Mouse (Mus musculus): ENCODE results near the gene Stat5b. TPM values are rescaled to one million over a fixed set of nuclear protein-coding genes. Genes with fewer than 3 reads are reported as not detected.

The Stat5b gene
- polyA plus RNA-seq, 1 experiment: 178 TPM

DNA sequence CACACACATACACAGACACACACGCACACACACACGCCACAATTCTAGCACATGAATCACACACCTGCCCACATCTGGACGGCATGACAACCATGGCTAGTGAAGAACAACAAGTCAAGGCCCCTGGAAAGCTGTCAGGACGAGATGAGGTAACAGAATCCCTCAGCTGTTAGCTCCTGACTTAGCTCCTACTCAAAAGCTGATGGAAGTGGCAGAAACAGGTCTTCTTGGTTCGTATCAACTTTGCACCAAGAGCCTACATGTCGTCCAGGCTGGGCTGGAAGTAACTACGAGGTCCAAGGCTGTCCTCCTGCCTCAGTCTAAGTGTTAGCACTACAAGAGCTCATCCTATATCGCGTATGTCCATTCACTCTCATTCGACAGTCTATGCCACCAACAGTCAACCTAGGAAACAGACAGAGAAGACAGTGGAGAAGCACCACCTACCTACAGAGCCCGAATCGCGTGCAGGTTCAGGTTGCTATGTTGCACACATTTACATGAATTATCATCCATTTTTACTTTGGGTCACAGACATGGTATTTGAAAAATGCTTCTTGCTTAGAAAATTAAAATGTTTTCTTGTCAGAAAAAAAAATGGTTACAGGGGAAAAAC, 28.8 kb downstream of the Stat5b start:
- DNase-seq: no peak
- H3K27me3 ChIP-seq (ENCODE audit: control insufficient read depth, insufficient read depth, low read length): no peaks in the 10 kb centered on the region
- peaks cover 67% of the 10 kb centered on the region for H3K4me1 ChIP-seq (replicated peaks; ENCODE audit: control insufficient read depth, insufficient read depth, low read length)
- 23% methylated on average over 13 of the region's 13 CpGs for WGBS
- H3K4me3 ChIP-seq (ENCODE audit: control insufficient read depth, insufficient read depth, low read length): peak overlapping the region; percentile 44
- TF ChIP-seq POLR2A (IDR thresholded peaks at IDR 0.05; ENCODE audit: control insufficient read depth, extremely low read depth, insufficient read depth, low read length, poor library complexity) (no peak), CTCF (IDR thresholded peaks at IDR 0.05; ENCODE audit: borderline replicate concordance, control insufficient read depth, extremely low read depth, insufficient read depth, low read length, poor library complexity) (no peak)
- H3K36me3 ChIP-seq (ENCODE audit: control insufficient read depth, insufficient read depth, low read length): no peaks in the 10 kb centered on the region
- peak overlapping the region; percentile 57 for H3K27ac ChIP-seq (ENCODE audit: control insufficient read depth, insufficient read depth, low read length)

DNA sequence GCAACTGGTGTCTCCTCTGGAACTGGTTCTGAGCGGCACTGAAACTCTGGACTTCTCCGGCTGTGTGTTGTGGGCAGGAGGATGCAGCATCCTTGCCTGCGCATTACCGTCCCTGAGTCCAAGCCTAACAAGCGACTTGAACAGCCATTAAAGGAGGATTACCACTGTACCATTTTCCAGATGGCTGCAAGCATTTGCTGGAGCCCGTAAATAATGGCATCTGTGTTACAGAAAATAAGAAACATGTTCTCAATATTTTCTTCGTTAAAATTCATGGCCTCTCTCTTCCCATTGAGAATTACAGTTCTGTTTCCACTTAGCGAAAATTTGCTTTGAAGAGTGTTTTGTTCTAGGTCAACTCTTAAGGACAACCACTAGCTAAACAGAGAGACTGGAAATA, 30.5 kb downstream of the Stat5b start:
- H3K27ac ChIP-seq (ENCODE audit: control insufficient read depth, insufficient read depth, low read length): peak overlapping the region; percentile 85
- peaks cover 69% of the 10 kb centered on the region for H3K4me1 ChIP-seq (replicated peaks; ENCODE audit: control insufficient read depth, insufficient read depth, low read length)
- H3K4me3 ChIP-seq (ENCODE audit: control insufficient read depth, insufficient read depth, low read length): peak overlapping the region; percentile 26; the same call in 1 of the 2 replicates
- no peaks in the 10 kb centered on the region for H3K36me3 ChIP-seq (ENCODE audit: control insufficient read depth, insufficient read depth, low read length)
- DNase-seq: no peak
- no peaks in the 10 kb centered on the region for H3K27me3 ChIP-seq (ENCODE audit: control insufficient read depth, insufficient read depth, low read length)
- 77% methylated on average over 8 of the region's 8 CpGs for WGBS
- TF ChIP-seq CTCF (IDR thresholded peaks at IDR 0.05; ENCODE audit: borderline replicate concordance, control insufficient read depth, extremely low read depth, insufficient read depth, low read length, poor library complexity) (no peak), POLR2A (IDR thresholded peaks at IDR 0.05; ENCODE audit: control insufficient read depth, extremely low read depth, insufficient read depth, low read length, poor library complexity) (no peak)

DNA sequence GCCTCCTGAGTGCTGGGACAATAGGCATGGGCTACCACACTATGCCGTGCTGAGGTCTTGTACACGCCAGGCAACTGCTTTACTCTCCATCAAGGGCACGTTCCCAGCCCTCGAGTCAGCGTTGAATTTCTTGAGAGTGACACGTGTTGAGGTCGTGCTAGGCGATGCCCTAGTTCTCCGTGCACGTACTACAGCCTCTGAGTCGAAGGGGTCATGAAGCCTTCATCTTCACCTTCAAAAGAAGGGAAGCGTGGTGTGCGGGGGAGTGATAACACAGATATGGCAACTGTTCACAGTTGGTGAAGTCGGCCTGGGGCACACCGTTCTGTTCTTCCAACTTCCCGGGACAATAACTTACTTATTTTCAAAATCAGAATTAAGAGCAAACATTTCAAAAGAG, 30.9 kb downstream of the Stat5b start:
- Histone ChIP-seq H3K36me3 (ENCODE audit: control insufficient read depth, insufficient read depth, low read length) (no peaks in the 10 kb centered on the region), H3K4me1 (replicated peaks; ENCODE audit: control insufficient read depth, insufficient read depth, low read length) (peaks cover 69% of the 10 kb centered on the region), H3K4me3 (ENCODE audit: control insufficient read depth, insufficient read depth, low read length) (peak overlapping the region; percentile 26; the same call in 1 of the 2 replicates), H3K27ac (ENCODE audit: control insufficient read depth, insufficient read depth, low read length) (peak overlapping the region; percentile 85), H3K27me3 (ENCODE audit: control insufficient read depth, insufficient read depth, low read length) (no peaks in the 10 kb centered on the region)
- TF ChIP-seq POLR2A (IDR thresholded peaks at IDR 0.05; ENCODE audit: control insufficient read depth, extremely low read depth, insufficient read depth, low read length, poor library complexity): 0 out of 2 replicates have a peak, but pooled peaks have one; percentile 27
- no peak for TF ChIP-seq CTCF (IDR thresholded peaks at IDR 0.05; ENCODE audit: borderline replicate concordance, control insufficient read depth, extremely low read depth, insufficient read depth, low read length, poor library complexity)
- peak; percentile 73 for DNase-seq
- 4% methylated on average over 16 of the region's 16 CpGs for WGBS

DNA sequence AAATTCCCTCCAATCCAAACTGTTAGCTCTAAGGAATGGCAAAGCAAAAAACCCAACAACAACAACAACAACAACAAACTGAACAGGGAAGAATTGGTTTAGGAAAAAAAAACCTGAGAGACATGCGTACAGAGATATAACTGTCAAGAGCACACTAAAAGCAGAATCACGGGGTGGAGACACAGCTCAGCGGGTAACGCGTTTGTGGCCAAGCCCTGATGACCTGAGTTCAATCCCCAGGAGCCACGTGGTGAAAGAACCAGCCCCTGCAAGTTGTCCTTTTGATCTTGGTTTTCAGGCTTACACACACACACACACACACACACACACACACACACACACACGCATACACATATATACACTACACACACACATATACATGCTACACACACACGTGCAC, 31.5 kb downstream of the Stat5b start:
- H3K27ac ChIP-seq (ENCODE audit: control insufficient read depth, insufficient read depth, low read length): peak overlapping the region; percentile 70
- TF ChIP-seq POLR2A (IDR thresholded peaks at IDR 0.05; ENCODE audit: control insufficient read depth, extremely low read depth, insufficient read depth, low read length, poor library complexity): no peak
- no peak for TF ChIP-seq CTCF (IDR thresholded peaks at IDR 0.05; ENCODE audit: borderline replicate concordance, control insufficient read depth, extremely low read depth, insufficient read depth, low read length, poor library complexity)
- H3K27me3 ChIP-seq (ENCODE audit: control insufficient read depth, insufficient read depth, low read length): no peaks in the 10 kb centered on the region
- peaks cover 68% of the 10 kb centered on the region for H3K4me1 ChIP-seq (replicated peaks; ENCODE audit: control insufficient read depth, insufficient read depth, low read length)
- no peak for DNase-seq
- H3K4me3 ChIP-seq (ENCODE audit: control insufficient read depth, insufficient read depth, low read length): no peak overlapping the region
- no peaks in the 10 kb centered on the region for H3K36me3 ChIP-seq (ENCODE audit: control insufficient read depth, insufficient read depth, low read length)
- WGBS: 73% methylated on average over 8 of the region's 8 CpGs

DNA sequence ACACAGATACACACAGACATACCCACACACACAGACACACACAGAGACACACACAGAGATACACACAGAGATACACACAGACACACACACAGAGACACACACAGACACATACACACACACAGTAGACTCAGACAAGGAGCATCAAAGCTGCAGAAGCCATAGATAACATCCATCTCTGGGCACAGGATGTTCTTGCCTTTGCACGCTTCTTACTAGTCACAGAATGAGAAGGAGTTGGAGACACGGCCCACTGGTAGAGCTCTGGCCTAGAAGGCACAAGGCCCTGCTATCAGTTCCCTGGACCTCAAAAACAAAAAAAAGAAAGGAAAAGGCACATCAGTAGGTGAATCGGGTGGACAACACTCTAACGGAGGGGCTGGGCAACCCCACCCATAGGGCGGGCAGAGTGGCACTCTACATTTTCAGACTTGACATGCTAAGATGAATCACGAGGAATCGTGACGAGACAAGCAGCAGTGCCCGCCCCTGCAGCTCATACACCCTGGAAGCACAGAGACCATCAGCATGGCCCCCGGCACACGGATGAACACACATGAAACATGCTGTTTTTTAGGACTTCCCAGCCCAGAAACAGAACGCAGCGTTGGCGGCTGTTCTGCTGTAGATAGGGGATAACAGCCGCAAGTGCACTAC, 32.0 kb downstream of the Stat5b start:
- DNase-seq: no peak
- H3K4me1 ChIP-seq (replicated peaks; ENCODE audit: control insufficient read depth, insufficient read depth, low read length): peaks cover 68% of the 10 kb centered on the region
- H3K27me3 ChIP-seq (ENCODE audit: control insufficient read depth, insufficient read depth, low read length): no peaks in the 10 kb centered on the region
- 71% methylated on average over 15 of the region's 15 CpGs for WGBS
- no peak overlapping the region for H3K4me3 ChIP-seq (ENCODE audit: control insufficient read depth, insufficient read depth, low read length)
- no peaks in the 10 kb centered on the region for H3K36me3 ChIP-seq (ENCODE audit: control insufficient read depth, insufficient read depth, low read length)
- no peak for TF ChIP-seq CTCF (IDR thresholded peaks at IDR 0.05; ENCODE audit: borderline replicate concordance, control insufficient read depth, extremely low read depth, insufficient read depth, low read length, poor library complexity)
- TF ChIP-seq POLR2A (IDR thresholded peaks at IDR 0.05; ENCODE audit: control insufficient read depth, extremely low read depth, insufficient read depth, low read length, poor library complexity): no peak
- H3K27ac ChIP-seq (ENCODE audit: control insufficient read depth, insufficient read depth, low read length): peak overlapping the region; percentile 70

DNA sequence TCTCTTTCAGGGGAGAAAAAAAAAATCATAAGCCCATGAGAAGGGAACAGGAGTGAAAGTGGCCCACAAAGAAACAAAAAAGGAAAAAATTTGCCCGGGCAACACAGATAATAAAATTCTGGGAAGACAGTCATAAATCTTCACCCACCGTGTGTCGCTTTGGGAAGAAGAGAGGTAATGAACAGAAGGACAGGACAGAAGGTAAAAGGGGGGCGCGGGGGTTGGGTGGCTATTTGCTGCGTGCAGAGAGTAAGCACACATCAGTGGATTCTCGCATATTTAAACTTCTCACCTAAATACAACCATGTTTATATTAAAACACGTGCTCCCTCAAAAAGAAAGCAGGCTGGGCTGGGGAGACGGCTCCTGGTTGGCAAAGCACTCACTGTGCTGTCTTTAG, 33.2 kb downstream of the Stat5b start:
- Histone ChIP-seq H3K4me3 (ENCODE audit: control insufficient read depth, insufficient read depth, low read length) (no peak overlapping the region), H3K4me1 (replicated peaks; ENCODE audit: control insufficient read depth, insufficient read depth, low read length) (peaks cover 62% of the 10 kb centered on the region), H3K27me3 (ENCODE audit: control insufficient read depth, insufficient read depth, low read length) (no peaks in the 10 kb centered on the region), H3K36me3 (ENCODE audit: control insufficient read depth, insufficient read depth, low read length) (no peaks in the 10 kb centered on the region), H3K27ac (ENCODE audit: control insufficient read depth, insufficient read depth, low read length) (no peak overlapping the region)
- DNase-seq: no peak
- 87% methylated on average over 9 of the region's 9 CpGs for WGBS
- TF ChIP-seq POLR2A (IDR thresholded peaks at IDR 0.05; ENCODE audit: control insufficient read depth, extremely low read depth, insufficient read depth, low read length, poor library complexity) (no peak), CTCF (IDR thresholded peaks at IDR 0.05; ENCODE audit: borderline replicate concordance, control insufficient read depth, extremely low read depth, insufficient read depth, low read length, poor library complexity) (no peak)
